Mouse (Mus musculus): Measurements from ENCODE around the gene Nit2. TPM values are rescaled to one million over a fixed set of nuclear protein-coding genes. Genes with fewer than 3 reads are reported as not detected.
A peak's percentile ranks its signal among the peaks of the same experiment; 100 is the strongest.

The Nit2 gene
- polyA plus RNA-seq, 1 experiment from 2014 or later, result 101 TPM

- H3K27ac ChIP-seq (ENCODE audit: low read depth, low read length), result no peak overlapping the region
- H3K36me3 ChIP-seq (ENCODE audit: control insufficient read depth, insufficient read depth, low read length), result no peaks in the 10 kb centered on the region
- H3K27me3 ChIP-seq (ENCODE audit: control insufficient read depth, insufficient read depth, low read length), result no peaks in the 10 kb centered on the region
- peak overlapping the region; percentile 82 for H3K4me3 ChIP-seq (ENCODE audit: low read length)
- H3K4me2 ChIP-seq (replicated peaks; ENCODE audit: low read depth, low read length), result peak overlapping the region; percentile 63
- no peak for ATAC-seq (ENCODE audit: low FRiP score, low TSS enrichment)
- H3K4me1 ChIP-seq (ENCODE audit: control insufficient read depth, insufficient read depth, low read length), result peaks cover 9% of the 10 kb centered on the region
- peak overlapping the region; percentile 89 for H3K9ac ChIP-seq (ENCODE audit: low read depth, low read length)
- H3K9me3 ChIP-seq (ENCODE audit: control insufficient read depth, low read length), result no peaks in the 10 kb centered on the region
- WGBS, result 41% methylated on average over 6 of the region's 6 CpGs
Observed at GRCm38 (mm10) chr16:57122682-57123445, 44.3 kb downstream of the Nit2 start.

GRCm38 (mm10) chr16:57121816-57122415 is 45.2 kb downstream of the Nit2 start:
- ATAC-seq (ENCODE audit: low FRiP score, low TSS enrichment), result peak; percentile 55
- Histone ChIP-seq H3K27ac (ENCODE audit: low read depth, low read length) (peak overlapping the region; percentile 95), H3K36me3 (ENCODE audit: control insufficient read depth, insufficient read depth, low read length) (no peaks in the 10 kb centered on the region), H3K27me3 (ENCODE audit: control insufficient read depth, insufficient read depth, low read length) (no peaks in the 10 kb centered on the region), H3K9ac (ENCODE audit: low read depth, low read length) (peak overlapping the region; percentile 89), H3K9me3 (ENCODE audit: control insufficient read depth, low read length) (no peaks in the 10 kb centered on the region), H3K4me3 (ENCODE audit: low read length) (peak overlapping the region; percentile 82), H3K4me1 (ENCODE audit: control insufficient read depth, insufficient read depth, low read length) (peaks cover 9% of the 10 kb centered on the region), H3K4me2 (replicated peaks; ENCODE audit: low read depth, low read length) (peak overlapping the region; percentile 63)
- under 1% methylated on average over 59 of the region's 59 CpGs for WGBS

GRCm38 (mm10) chr16:57120913-57121815 is 46.0 kb downstream of the Nit2 start, which contains the start of gene Tomm70a:
Tomm70a (plus strand) TSS chr16:57121703.
- no peaks in the 10 kb centered on the region for H3K27me3 ChIP-seq (ENCODE audit: control insufficient read depth, insufficient read depth, low read length)
- no peaks in the 10 kb centered on the region for H3K36me3 ChIP-seq (ENCODE audit: control insufficient read depth, insufficient read depth, low read length)
- peak within 1 kb of the TSS; percentile 95 for H3K27ac ChIP-seq (ENCODE audit: low read depth, low read length)
- under 1% methylated on average over 37 of the region's 37 CpGs for WGBS
- peak; percentile 99 for ATAC-seq (ENCODE audit: low FRiP score, low TSS enrichment)
- no peaks in the 10 kb centered on the region for H3K9me3 ChIP-seq (ENCODE audit: control insufficient read depth, low read length)
- H3K4me3 ChIP-seq (ENCODE audit: low read length), result peak within 1 kb of the TSS; percentile 82
- peaks cover 9% of the 10 kb centered on the region for H3K4me1 ChIP-seq (ENCODE audit: control insufficient read depth, insufficient read depth, low read length)
- H3K4me2 ChIP-seq (replicated peaks; ENCODE audit: low read depth, low read length), result peak within 1 kb of the TSS; percentile 63
- peak within 1 kb of the TSS; percentile 89 for H3K9ac ChIP-seq (ENCODE audit: low read depth, low read length)

GRCm38 (mm10) chr16:57117562-57117961 is 49.6 kb downstream of the Nit2 start:
- 87% methylated on average over 2 of the region's 2 CpGs for WGBS
- H3K27me3 ChIP-seq (ENCODE audit: control insufficient read depth, insufficient read depth, low read length), result no peaks in the 10 kb centered on the region
- no peaks in the 10 kb centered on the region for H3K9me3 ChIP-seq (ENCODE audit: control insufficient read depth, low read length)
- no peaks in the 10 kb centered on the region for H3K36me3 ChIP-seq (ENCODE audit: control insufficient read depth, insufficient read depth, low read length)
- no peak overlapping the region for H3K9ac ChIP-seq (ENCODE audit: low read depth, low read length)
- H3K4me1 ChIP-seq (ENCODE audit: control insufficient read depth, insufficient read depth, low read length), result no peaks in the 10 kb centered on the region; the same call in 1 of the 2 replicates
- H3K4me3 ChIP-seq (ENCODE audit: low read length), result no peak overlapping the region
- no peak overlapping the region for H3K4me2 ChIP-seq (replicated peaks; ENCODE audit: low read depth, low read length)
- H3K27ac ChIP-seq (ENCODE audit: low read depth, low read length), result no peak overlapping the region
- no peak for ATAC-seq (ENCODE audit: low FRiP score, low TSS enrichment)

- Histone ChIP-seq H3K4me3 (ENCODE audit: low read length) (no peak overlapping the region), H3K9me3 (ENCODE audit: control insufficient read depth, low read length) (no peaks in the 10 kb centered on the region), H3K36me3 (ENCODE audit: control insufficient read depth, insufficient read depth, low read length) (no peaks in the 10 kb centered on the region), H3K4me1 (ENCODE audit: control insufficient read depth, insufficient read depth, low read length) (no peaks in the 10 kb centered on the region), H3K27ac (ENCODE audit: low read depth, low read length) (no peak overlapping the region), H3K9ac (ENCODE audit: low read depth, low read length) (no peak overlapping the region), H3K4me2 (replicated peaks; ENCODE audit: low read depth, low read length) (no peak overlapping the region), H3K27me3 (ENCODE audit: control insufficient read depth, insufficient read depth, low read length) (no peaks in the 10 kb centered on the region)
- ATAC-seq (ENCODE audit: low FRiP score, low TSS enrichment), result no peak
Observed at GRCm38 (mm10) chr16:57116066-57116465, 51.1 kb downstream of the Nit2 start.

Other genes with a start within 250 kb of the Nit2 start
- gene Lnp1, start 239.3 kb downstream of the Nit2 start, polyA plus RNA-seq (2014; fragmentation: Nextera tagmentation; extraction: Ambion mirVana), result not detected in 2 replicates
- gene Tmem45a2, start 96.0 kb downstream of the Nit2 start, polyA plus RNA-seq (2014; fragmentation: Nextera tagmentation; extraction: Ambion mirVana), result 0.19 TPM in 1 of 2 replicates, not detected in the other
- 47.0 and 63.7 TPM in 2 replicates for gene Tomm70a, start 45.6 kb downstream of the Nit2 start, polyA plus RNA-seq (2014; fragmentation: Nextera tagmentation; extraction: Ambion mirVana)
- gene Tbc1d23, start 64.2 kb upstream of the Nit2 start, polyA plus RNA-seq (2014; fragmentation: Nextera tagmentation; extraction: Ambion mirVana), result 28.1 and 31.2 TPM in 2 replicates
- 0.09 and 0.41 TPM in 2 replicates for gene Tmem30c, start 125.5 kb upstream of the Nit2 start, polyA plus RNA-seq (2014; fragmentation: Nextera tagmentation; extraction: Ambion mirVana)
- 16.3 and 21.1 TPM in 2 replicates for gene Filip1l, start 185.8 kb upstream of the Nit2 start, polyA plus RNA-seq (2014; fragmentation: Nextera tagmentation; extraction: Ambion mirVana)

Data from kidney, embryonic 14.5 days (tissue).